Mouse (Mus musculus) lung, embryonic 14.5 days (tissue): Measurements from ENCODE around the gene Magi1. TPM values are rescaled to one million over a fixed set of nuclear protein-coding genes. Genes with fewer than 3 reads are reported as not detected.

ENCODE experiments used
- ATAC-seq: fragments of 200-750 bp; cut with Nextera tagmentation; 2 replicates; pipeline ENCODE4 v1.8.0; 2017; ENCODE audit warnings: mild to moderate bottlenecking, moderate TSS enrichment, moderate library complexity; ENCODE audit not compliant: insufficient read depth
- DNase-seq: peaks from one replicate; pipeline ENCODE4 v3.0.0-alpha.2; 2015
- H3K27ac ChIP-seq: fragments of 300-500 bp; sonication (generic); 2 replicates; pipeline ENCODE4 v1.5.1; 2014; ENCODE audit warnings: low read depth, mild to moderate bottlenecking, moderate library complexity
- H3K27me3 ChIP-seq: fragments of 300-500 bp; sonication (generic); 2 replicates; pipeline ENCODE4 v1.6.1; 2014; ENCODE audit warnings: low read length, control low read depth; ENCODE audit not compliant: insufficient read depth
- H3K36me3 ChIP-seq: fragments of 300-500 bp; sonication (generic); 2 replicates; pipeline ENCODE4 v1.6.1; 2014; ENCODE audit warnings: control low read depth; ENCODE audit not compliant: insufficient read depth
- H3K4me1 ChIP-seq: fragments of 300-500 bp; sonication (generic); 2 replicates; pipeline ENCODE4 v1.6.1; 2014; ENCODE audit warnings: antibody characterized with exemption, control low read depth; ENCODE audit not compliant: insufficient read depth
- H3K4me2 ChIP-seq: fragments of 300-500 bp; sonication (generic); 2 replicates; pipeline ENCODE4 v1.6.1; 2014; ENCODE audit warnings: mild to moderate bottlenecking
- H3K4me3 ChIP-seq: fragments of 300-500 bp; sonication (generic); 2 replicates; pipeline ENCODE4 v1.5.1; 2014; ENCODE audit warnings: low read depth, low read length
- H3K9ac ChIP-seq: fragments of 300-500 bp; sonication (generic); 2 replicates; pipeline ENCODE4 v1.6.1; 2014
- H3K9me3 ChIP-seq: fragments of 300-500 bp; sonication (generic); 2 replicates; pipeline ENCODE4 v1.6.1; 2016; ENCODE audit warnings: low read depth, low read length, control low read depth
- CTCF ChIP-seq: IDR thresholded peaks from 2 replicates; pipeline ENCODE4 v1.5.1; 2016; ENCODE audit warnings: antibody characterized with exemption, low read depth
- WGBS: fragments of 180-500 bp; shearing (Covaris S2); extraction: QIAGEN DNeasy Blood & Tissue Kit; methylation state at CpG from one replicate; pipeline ENCODE4 v1.1.7; 2014; 5-methylcytosine and 5-hydroxymethylcytosine counted together
- polyA plus RNA-seq: library from polyadenylated mRNA; unstranded; fragments of >200 nt; fragmentation: Nextera tagmentation; extraction: Ambion mirVana; gene quantifications from 2 replicates; pipeline ENCODE4 v1.2.1, GENCODE M21; 2014

Gene Magi1
- polyA plus RNA-seq, 1 experiment from 2014 or later, result 10.1 TPM

GRCm38 (mm10) chr6:93923972-93924371 is 359.7 kb downstream of the Magi1 start:
- Histone ChIP-seq H3K4me3 (no peak overlapping the region), H3K36me3 (no peaks in the 10 kb centered on the region), H3K4me1 (no peaks in the 10 kb centered on the region), H3K9me3 (no peaks in the 10 kb centered on the region), H3K27me3 (no peaks in the 10 kb centered on the region), H3K4me2 (no peak overlapping the region), H3K27ac (no peak overlapping the region), H3K9ac (no peak overlapping the region)
- ATAC-seq (no peak), DNase-seq (no peak)
- WGBS, result 69% methylated on average over 3 of the region's 3 CpGs
- TF ChIP-seq CTCF, result no peak

GRCm38 (mm10) chr6:93923351-93923750 is 360.4 kb downstream of the Magi1 start:
- Histone ChIP-seq H3K4me2 (no peak overlapping the region), H3K9me3 (no peaks in the 10 kb centered on the region), H3K9ac (no peak overlapping the region), H3K27me3 (no peaks in the 10 kb centered on the region), H3K36me3 (no peaks in the 10 kb centered on the region), H3K27ac (no peak overlapping the region), H3K4me1 (no peaks in the 10 kb centered on the region), H3K4me3 (no peak overlapping the region)
- no peak for TF ChIP-seq CTCF
- ATAC-seq, result no peak
- WGBS, result 63% methylated on average over 5 of the region's 5 CpGs
- no peak for DNase-seq

GRCm38 (mm10) chr6:93922931-93923330 is 360.8 kb downstream of the Magi1 start:
- Histone ChIP-seq H3K4me2 (no peak overlapping the region), H3K27ac (no peak overlapping the region), H3K9me3 (no peaks in the 10 kb centered on the region), H3K36me3 (no peaks in the 10 kb centered on the region), H3K4me1 (no peaks in the 10 kb centered on the region), H3K9ac (no peak overlapping the region), H3K27me3 (no peaks in the 10 kb centered on the region), H3K4me3 (no peak overlapping the region)
- TF ChIP-seq CTCF, result no peak
- ATAC-seq (no peak), DNase-seq (no peak)
- 76% methylated on average over 7 of the region's 7 CpGs for WGBS

GRCm38 (mm10) chr6:93913226-93913861 is 370.4 kb downstream of the Magi1 start:
- Histone ChIP-seq H3K27me3 (peaks cover 5% of the 10 kb centered on the region; the same call in 1 of the 2 replicates), H3K9ac (peak overlapping the region; percentile 36), H3K4me3 (peak overlapping the region; percentile 29), H3K27ac (peak overlapping the region; percentile 85), H3K4me2 (peak overlapping the region; percentile 56), H3K9me3 (no peaks in the 10 kb centered on the region), H3K4me1 (peaks cover 8% of the 10 kb centered on the region), H3K36me3 (no peaks in the 10 kb centered on the region)
- no peak for TF ChIP-seq CTCF
- WGBS, result 7% methylated on average over 22 of the region's 22 CpGs
- DNase-seq (peak; percentile 15), ATAC-seq (peak; percentile 77)

GRCm38 (mm10) chr6:93912582-93913225 is 371.0 kb downstream of the Magi1 start:
- Histone ChIP-seq H3K36me3 (no peaks in the 10 kb centered on the region), H3K9me3 (no peaks in the 10 kb centered on the region), H3K27ac (peak overlapping the region; percentile 85), H3K9ac (peak overlapping the region; percentile 36), H3K4me2 (peak overlapping the region; percentile 56), H3K27me3 (peaks cover 5% of the 10 kb centered on the region; the same call in 1 of the 2 replicates), H3K4me1 (peaks cover 8% of the 10 kb centered on the region), H3K4me3 (peak overlapping the region; percentile 29)
- TF ChIP-seq CTCF, result no peak
- 2% methylated on average over 19 of the region's 20 CpGs for WGBS
- ATAC-seq (peak; percentile 85), DNase-seq (peak; percentile 66)

GRCm38 (mm10) chr6:93912003-93912581 is 371.6 kb downstream of the Magi1 start:
- DNase-seq (no peak), ATAC-seq (no peak)
- H3K27ac ChIP-seq, result peak overlapping the region; percentile 70
- no peaks in the 10 kb centered on the region for H3K9me3 ChIP-seq
- H3K27me3 ChIP-seq, result peaks cover 5% of the 10 kb centered on the region; the same call in 1 of the 2 replicates
- peak overlapping the region; percentile 56 for H3K4me2 ChIP-seq
- 25% methylated on average over 8 of the region's 8 CpGs for WGBS
- no peak for TF ChIP-seq CTCF
- H3K36me3 ChIP-seq, result no peaks in the 10 kb centered on the region
- peaks cover 8% of the 10 kb centered on the region for H3K4me1 ChIP-seq
- peak overlapping the region; percentile 29 for H3K4me3 ChIP-seq
- no peak overlapping the region for H3K9ac ChIP-seq

GRCm38 (mm10) chr6:93911420-93911819 is 372.3 kb downstream of the Magi1 start:
- H3K9ac ChIP-seq, result no peak overlapping the region
- peaks cover 8% of the 10 kb centered on the region for H3K4me1 ChIP-seq
- ATAC-seq (no peak), DNase-seq (no peak)
- H3K27me3 ChIP-seq, result peaks cover 5% of the 10 kb centered on the region; the same call in 1 of the 2 replicates
- no peak overlapping the region for H3K27ac ChIP-seq
- no peak overlapping the region for H3K4me3 ChIP-seq
- no peak for TF ChIP-seq CTCF
- no peaks in the 10 kb centered on the region for H3K9me3 ChIP-seq
- WGBS, result 67% methylated on average over 2 of the region's 2 CpGs
- H3K36me3 ChIP-seq, result no peaks in the 10 kb centered on the region
- no peak overlapping the region for H3K4me2 ChIP-seq
